Mouse (Mus musculus): ENCODE results near the gene Slirp. TPM values are rescaled to one million over a fixed set of nuclear protein-coding genes. Genes with fewer than 3 reads are reported as not detected.

Gene Slirp
- total and polyA plus RNA-seq, 3 experiments, result 117 to 261 (median 138) TPM

DNA sequence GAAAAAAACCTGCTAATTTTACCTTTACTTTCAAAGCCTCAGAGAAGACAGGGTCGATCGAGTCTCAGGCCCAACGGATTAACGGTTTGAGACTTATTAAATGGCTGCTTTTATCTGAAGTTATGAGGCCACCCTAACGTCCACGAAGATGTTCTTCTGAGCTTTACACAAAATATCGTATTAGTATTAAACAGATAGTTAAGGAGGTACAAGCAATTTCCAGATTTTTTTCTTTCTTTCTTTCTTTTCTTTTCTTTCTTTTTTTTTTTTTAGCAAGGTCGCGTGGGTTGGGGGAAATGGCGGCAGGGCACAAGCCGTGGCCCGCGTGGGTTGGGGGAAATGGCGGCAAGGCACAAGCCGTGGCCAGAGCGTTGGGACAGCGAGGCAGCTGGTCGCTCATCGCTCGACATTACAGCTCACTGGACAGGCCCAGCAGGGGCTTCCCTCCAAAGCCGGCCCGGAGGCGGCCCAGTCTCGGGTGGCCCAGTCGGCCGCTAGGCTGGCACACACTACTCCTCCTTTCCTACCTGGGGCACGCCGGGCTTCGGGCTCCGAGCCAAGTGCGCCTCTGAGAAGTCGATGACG, 489 bp upstream of the Slirp start:
- Histone ChIP-seq H3K4me2 (ENCODE audit: insufficient read depth, low read depth, poor library complexity, severe bottlenecking) (peak overlapping the region; percentile 96), H3K27ac (ENCODE audit: insufficient read depth, low read depth) (peak overlapping the region; percentile 36), H3K79me2 (replicated peaks; ENCODE audit: control insufficient read depth, extremely low read depth, insufficient read depth, poor library complexity, severe bottlenecking) (peaks cover 84% of the 10 kb centered on the region), H3K36me3 (replicated peaks in 1 of 2; ENCODE audit: control insufficient read depth in 1 of 2, insufficient read depth in 1 of 2, low read length in 1 of 2) (peaks cover 34 to 59% of the 10 kb centered on the region in 2 experiments), H3K4me3 (replicated peaks in 1 of 3; ENCODE audit: low read depth in 2 of 3, low read length in 2 of 3, poor library complexity in 1 of 3) (peak overlapping the region; percentile 91 to 96 (median 94)), H3K9ac (ENCODE audit: insufficient read depth, low read depth) (peak overlapping the region; percentile 83), H3K9me3 (replicated peaks; ENCODE audit: low read length) (no peaks in the 10 kb centered on the region), H3K4me1 (ENCODE audit: control insufficient read depth in 1 of 2, insufficient read depth in 2 of 2) (peaks cover 0 to 48% of the 10 kb centered on the region in 2 experiments; a peak in 2 of 4 replicates), H3K27me3 (replicated peaks) (no peaks in the 10 kb centered on the region)
- peak; percentile 79 for TF ChIP-seq CHD1 (IDR thresholded peaks at IDR 0.05; ENCODE audit: low read depth, low read length)
- no peak for TF ChIP-seq IRF4 (IDR thresholded peaks at IDR 0.05; ENCODE audit: low read depth, low read length)
- peak; percentile 85 for TF ChIP-seq MAX (IDR thresholded peaks at IDR 0.05; ENCODE audit: low read length)
- no peak for TF ChIP-seq JUND (conservative IDR thresholded peaks at IDR 0.05; ENCODE audit: low read depth, low read length)
- TF ChIP-seq UBTF (IDR thresholded peaks at IDR 0.05; ENCODE audit: low read depth, low read length), result peak; percentile 85; the same call in 1 of the 2 replicates
- peak; percentile 22; the same call in 1 of the 2 replicates for TF ChIP-seq SIN3A (IDR thresholded peaks at IDR 0.05; ENCODE audit: low read length)
- no peak for TF ChIP-seq MAZ (IDR thresholded peaks at IDR 0.05; ENCODE audit: low read depth, low read length)
- TF ChIP-seq MEF2A (IDR thresholded peaks at IDR 0.05; ENCODE audit: borderline replicate concordance, low read depth, low read length), result no peak
- TF ChIP-seq RCOR1 (conservative IDR thresholded peaks at IDR 0.05; ENCODE audit: low read depth, low read length), result no peak
- TF ChIP-seq ETS1 (conservative IDR thresholded peaks at IDR 0.05; ENCODE audit: low read depth, low read length), result no peak
- no peak for TF ChIP-seq ZC3H11A (IDR thresholded peaks at IDR 0.05; ENCODE audit: low read depth, low read length)
- no peak for TF ChIP-seq SMC3 (IDR thresholded peaks at IDR 0.05; ENCODE audit: low read depth, low read length)
- peak; percentile 37 for TF ChIP-seq ZNF384 (IDR thresholded peaks at IDR 0.05; ENCODE audit: low read depth, low read length)
- no peak for TF ChIP-seq USF2 (conservative IDR thresholded peaks at IDR 0.05; ENCODE audit: low read depth, low read length)
- TF ChIP-seq E2F4 (IDR thresholded peaks at IDR 0.05; ENCODE audit: insufficient replicate concordance, low read depth, low read length), result no peak
- no peak for TF ChIP-seq CTCF (conservative IDR thresholded peaks at IDR 0.05 in 1 of 2, IDR thresholded peaks at IDR 0.05 in 1 of 2; ENCODE audit: low read depth in 2 of 2, low read length in 2 of 2)
- TF ChIP-seq MXI1 (IDR thresholded peaks at IDR 0.05; ENCODE audit: low read depth, low read length), result peak; percentile 31
- no peak for TF ChIP-seq TBP (conservative IDR thresholded peaks at IDR 0.05; ENCODE audit: low read depth, low read length)
- TF ChIP-seq MYC (IDR thresholded peaks at IDR 0.05; ENCODE audit: low read depth, low read length), result peak; percentile 81; the same call in 1 of the 2 replicates
- peak; percentile 37 for DNase-seq (ENCODE audit: extremely low read depth)
- in situ Hi-C loops (cut with MboI; ENCODE audit: low pct_ligation_motif_present, low pct_unique_long_range_greater_than_20kb, low sequenced_read_pairs) (no loop called here), dilution Hi-C loops (cut with MboI; ENCODE audit: extremely low pct_ligation_motif_present, extremely low pct_unique_long_range_greater_than_20kb, low sequenced_read_pairs) (no loop called here)

DNA sequence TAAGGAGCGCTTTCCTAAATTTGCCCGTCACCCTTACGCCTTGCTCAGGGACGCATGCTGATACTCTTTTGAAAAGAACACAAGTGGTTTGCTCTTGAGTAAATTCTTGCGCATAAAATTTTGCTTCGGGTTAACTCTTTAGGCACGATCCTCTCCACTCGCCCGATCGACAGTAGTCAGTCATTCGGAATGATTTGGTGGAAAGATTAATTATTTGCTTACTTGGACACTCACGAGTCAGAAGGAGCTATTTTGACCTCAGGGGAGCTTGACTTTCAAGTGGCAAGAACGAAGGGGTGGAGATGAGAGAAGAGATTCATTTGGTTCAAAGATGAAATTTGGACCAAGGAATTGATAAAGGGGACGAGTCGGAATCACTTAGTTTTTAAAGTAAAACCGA, 515 bp downstream of the Slirp start:
- no peak for TF ChIP-seq CTCF (conservative IDR thresholded peaks at IDR 0.05 in 1 of 2, IDR thresholded peaks at IDR 0.05 in 1 of 2; ENCODE audit: low read depth in 2 of 2, low read length in 2 of 2)
- TF ChIP-seq UBTF (IDR thresholded peaks at IDR 0.05; ENCODE audit: low read depth, low read length), result no peak
- TF ChIP-seq PAX5 (IDR thresholded peaks at IDR 0.05; ENCODE audit: low read length), result no peak
- no peak for TF ChIP-seq MEF2A (IDR thresholded peaks at IDR 0.05; ENCODE audit: borderline replicate concordance, low read depth, low read length)
- no peak for TF ChIP-seq MAX (IDR thresholded peaks at IDR 0.05; ENCODE audit: low read length)
- no peak for TF ChIP-seq POLR2AphosphoS2 (IDR thresholded peaks at IDR 0.05; ENCODE audit: low read depth, low read length)
- no peak for TF ChIP-seq SMC3 (IDR thresholded peaks at IDR 0.05; ENCODE audit: low read depth, low read length)
- no peak for TF ChIP-seq ZNF384 (IDR thresholded peaks at IDR 0.05; ENCODE audit: low read depth, low read length)
- no peak for TF ChIP-seq TBP (conservative IDR thresholded peaks at IDR 0.05; ENCODE audit: low read depth, low read length)
- no peak for TF ChIP-seq RCOR1 (conservative IDR thresholded peaks at IDR 0.05; ENCODE audit: low read depth, low read length)
- TF ChIP-seq CHD1 (IDR thresholded peaks at IDR 0.05; ENCODE audit: low read depth, low read length), result no peak; the same call in 1 of the 2 replicates
- no peak for TF ChIP-seq MYC (IDR thresholded peaks at IDR 0.05; ENCODE audit: low read depth, low read length)
- TF ChIP-seq EP300 (IDR thresholded peaks at IDR 0.05; ENCODE audit: low read length), result no peak
- TF ChIP-seq USF2 (conservative IDR thresholded peaks at IDR 0.05; ENCODE audit: low read depth, low read length), result no peak
- TF ChIP-seq BHLHE40 (IDR thresholded peaks at IDR 0.05; ENCODE audit: low read depth, low read length), result no peak
- no peak for TF ChIP-seq ZMIZ1 (IDR thresholded peaks at IDR 0.05; ENCODE audit: low read depth, low read length)

More for the DNA sequence above, 515 bp downstream of the Slirp start:
- in situ Hi-C loops (cut with MboI; ENCODE audit: low pct_ligation_motif_present, low pct_unique_long_range_greater_than_20kb, low sequenced_read_pairs) (no loop called here), dilution Hi-C loops (cut with MboI; ENCODE audit: extremely low pct_ligation_motif_present, extremely low pct_unique_long_range_greater_than_20kb, low sequenced_read_pairs) (no loop called here)
- H3K4me3 ChIP-seq (replicated peaks in 1 of 3; ENCODE audit: low read depth in 2 of 3, low read length in 2 of 3, poor library complexity in 1 of 3), result peak overlapping the region; percentile 57 to 96 (median 94)
- peaks cover 35 to 60% of the 10 kb centered on the region in 2 experiments for H3K36me3 ChIP-seq (replicated peaks in 1 of 2; ENCODE audit: control insufficient read depth in 1 of 2, insufficient read depth in 1 of 2, low read length in 1 of 2)
- H3K9ac ChIP-seq (ENCODE audit: insufficient read depth, low read depth), result peak overlapping the region; percentile 78
- DNase-seq (ENCODE audit: extremely low read depth), result peak; percentile 37
- peaks cover 0 to 46% of the 10 kb centered on the region in 2 experiments; a peak in 2 of 4 replicates for H3K4me1 ChIP-seq (ENCODE audit: control insufficient read depth in 1 of 2, insufficient read depth in 2 of 2)
- H3K79me2 ChIP-seq (replicated peaks; ENCODE audit: control insufficient read depth, extremely low read depth, insufficient read depth, poor library complexity, severe bottlenecking), result peaks cover 80% of the 10 kb centered on the region
- H3K27me3 ChIP-seq (replicated peaks), result no peaks in the 10 kb centered on the region
- no peak overlapping the region for H3K27ac ChIP-seq (ENCODE audit: insufficient read depth, low read depth)
- H3K9me3 ChIP-seq (replicated peaks; ENCODE audit: low read length), result no peaks in the 10 kb centered on the region
- peak overlapping the region; percentile 78 for H3K4me2 ChIP-seq (ENCODE audit: insufficient read depth, low read depth, poor library complexity, severe bottlenecking)
